Mouse (Mus musculus) ovary, postnatal 14 days (tissue): ENCODE measurements around the gene Srarp.

ENCODE experiments used
- DNase-seq: peaks from one replicate; pipeline ENCODE4 v3.0.0; 2022; ENCODE audit warnings: low spot score

Srarp gene

GRCm38 (mm10) chr4:141435974-141436373 lies at the start of gene Srarp:
TSS of gene Srarp (minus strand) at chr4:141436105.
- DNase-seq: no peak

DNA sequence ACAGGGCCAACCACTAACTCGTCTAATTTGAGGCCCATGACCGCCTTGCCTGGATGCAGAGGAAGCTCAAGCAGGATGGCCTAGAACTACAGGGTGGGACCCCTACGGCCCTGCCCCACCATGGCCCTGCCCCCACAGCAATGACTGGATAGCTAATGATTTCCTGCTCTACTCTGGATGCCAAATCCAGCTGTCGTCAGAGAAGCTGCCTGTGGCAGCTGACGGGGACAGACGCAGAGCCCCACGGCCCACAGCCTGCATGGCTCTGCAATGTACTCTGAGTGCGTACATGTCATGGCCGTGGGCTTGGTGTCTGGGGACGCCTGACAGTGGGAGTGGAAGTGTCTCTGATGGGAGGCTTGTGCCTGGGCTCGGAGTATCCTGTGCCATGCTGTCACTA lies 48.2 kb upstream of the Srarp start:
- DNase-seq: no peak

GRCm38 (mm10) chr4:141479411-141479810 lies 43.5 kb upstream of the Srarp start:
- DNase-seq: no peak

DNA sequence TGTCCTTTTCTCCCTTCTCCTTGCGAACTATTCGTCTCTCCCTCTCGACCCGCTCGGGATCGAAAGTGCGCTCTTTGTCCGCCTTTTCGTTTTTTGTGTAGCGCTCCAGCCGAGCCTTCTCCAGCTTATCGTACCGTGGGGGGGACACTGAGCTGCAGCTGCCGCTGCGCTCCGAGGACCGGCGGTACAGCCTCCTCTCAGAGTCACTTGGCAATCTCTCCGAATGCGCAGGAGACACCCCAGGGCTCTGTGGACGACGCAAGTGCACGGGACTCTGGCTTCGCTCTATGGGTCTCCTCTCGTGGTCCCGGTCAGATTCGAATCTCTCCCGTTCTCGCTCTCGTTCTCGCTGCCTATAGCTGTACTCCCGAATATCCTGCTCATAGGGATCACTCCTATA lies 42.9 kb upstream of the Srarp start:
- no peak for DNase-seq

GRCm38 (mm10) chr4:141478225-141478624 lies 42.3 kb upstream of the Srarp start:
- no peak for DNase-seq

GRCm38 (mm10) chr4:141477681-141478102 lies 41.8 kb upstream of the Srarp start:
- DNase-seq: no peak

GRCm38 (mm10) chr4:141474431-141474830 lies 38.5 kb upstream of the Srarp start:
- DNase-seq: no peak

DNA sequence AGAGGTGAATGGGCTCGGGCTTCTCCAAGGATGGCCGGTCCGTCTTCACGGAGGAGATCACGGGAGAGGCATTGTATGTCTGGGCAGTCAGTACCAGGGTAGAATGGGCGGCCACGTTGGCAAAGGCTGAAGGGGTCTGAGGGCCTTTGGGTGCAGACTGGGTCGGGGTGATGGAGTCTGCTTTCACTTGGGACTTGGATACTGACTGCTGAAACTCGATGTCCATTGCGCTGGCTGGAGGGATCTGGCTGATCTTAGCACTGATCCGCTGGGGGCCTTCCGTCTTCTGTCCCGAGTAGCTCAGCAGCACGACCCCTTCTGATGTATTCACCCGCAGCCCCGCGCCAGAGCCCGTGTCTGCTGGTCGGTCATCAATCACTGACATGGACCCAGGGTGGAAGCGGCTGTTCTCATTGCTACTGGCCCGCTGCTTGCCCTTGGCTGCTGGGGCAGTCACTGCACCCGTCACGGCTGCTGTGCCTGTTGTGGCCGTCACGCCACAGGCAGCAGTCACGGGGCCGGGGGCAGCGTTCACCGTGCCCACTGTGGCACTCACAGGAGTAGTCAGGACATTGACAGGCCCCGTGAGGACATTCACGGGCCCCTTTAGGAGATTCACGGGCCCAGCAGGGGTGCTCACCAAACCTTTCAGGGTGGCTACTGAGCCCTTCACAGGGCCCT lies 36.9 kb upstream of the Srarp start:
- no peak for DNase-seq

DNA sequence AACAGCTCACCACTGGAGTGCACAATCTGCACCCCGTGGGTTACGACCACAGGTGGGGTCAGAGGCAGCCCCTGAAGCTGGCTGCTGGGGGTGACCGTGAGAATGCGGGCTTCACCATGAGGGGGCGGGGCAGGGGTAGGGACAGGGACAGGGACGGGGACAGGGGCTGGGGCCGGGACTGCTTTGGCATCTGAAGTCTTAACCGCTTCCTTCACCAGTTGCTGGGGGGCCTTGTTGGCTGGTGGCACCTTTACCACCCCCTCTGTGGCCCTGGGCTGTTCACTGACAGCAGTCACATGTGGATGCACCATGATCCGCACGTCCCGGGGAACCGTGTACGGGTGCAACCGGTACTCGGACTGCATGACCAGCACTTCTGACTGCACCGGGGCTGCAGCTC lies 35.6 kb upstream of the Srarp start:
- DNase-seq: no peak

DNA sequence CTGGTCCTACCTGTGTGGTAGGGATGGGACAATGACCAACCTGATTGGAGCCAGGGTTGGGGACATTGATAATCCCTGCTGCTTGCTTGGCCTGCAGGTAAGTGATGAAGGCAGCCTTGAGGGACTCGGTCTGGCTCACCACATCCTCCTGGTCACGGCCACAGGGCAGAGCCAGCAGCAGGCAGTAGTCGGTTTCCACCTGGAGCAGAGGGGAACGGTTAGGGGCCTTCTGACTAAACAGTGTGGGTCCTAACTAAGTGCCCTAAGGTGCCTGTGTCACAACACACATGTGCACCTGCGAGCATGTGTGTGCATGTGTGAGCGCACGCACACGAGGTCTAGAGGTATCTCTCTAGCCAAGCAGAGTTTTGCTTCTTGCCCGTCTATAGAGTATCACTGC lies 33.4 kb upstream of the Srarp start:
- DNase-seq: no peak

GRCm38 (mm10) chr4:141468576-141468975 lies 32.7 kb upstream of the Srarp start:
- DNase-seq: no peak

DNA sequence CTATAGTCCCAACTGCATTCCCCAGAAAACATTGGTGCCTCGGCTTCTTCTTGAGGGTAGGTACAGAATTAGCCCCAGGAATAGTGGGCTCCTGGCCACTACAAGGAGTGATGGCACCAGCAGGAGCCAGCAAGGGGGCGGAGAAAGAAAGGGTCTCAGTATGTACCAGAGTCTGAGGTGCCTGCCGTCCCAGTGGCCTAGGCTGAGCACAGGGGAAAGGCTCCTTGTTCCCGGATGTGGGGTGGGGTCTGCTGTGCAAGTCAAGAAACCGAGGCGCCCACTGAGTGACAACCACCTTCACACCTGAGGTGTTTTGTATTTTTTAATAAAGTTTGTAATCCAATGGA lies 31.6 kb upstream of the Srarp start:
- DNase-seq: no peak

GRCm38 (mm10) chr4:141466844-141467580 lies 31.1 kb upstream of the Srarp start:
- DNase-seq: no peak

- no peak for DNase-seq
These were observed 30.4 kb upstream of the Srarp start for GRCm38 (mm10) chr4:141466289-141466795.

- DNase-seq: no peak
These were observed 29.8 kb upstream of the Srarp start for GRCm38 (mm10) chr4:141465512-141466288.

GRCm38 (mm10) chr4:141464722-141465121 lies 28.8 kb upstream of the Srarp start:
- no peak for DNase-seq

DNA sequence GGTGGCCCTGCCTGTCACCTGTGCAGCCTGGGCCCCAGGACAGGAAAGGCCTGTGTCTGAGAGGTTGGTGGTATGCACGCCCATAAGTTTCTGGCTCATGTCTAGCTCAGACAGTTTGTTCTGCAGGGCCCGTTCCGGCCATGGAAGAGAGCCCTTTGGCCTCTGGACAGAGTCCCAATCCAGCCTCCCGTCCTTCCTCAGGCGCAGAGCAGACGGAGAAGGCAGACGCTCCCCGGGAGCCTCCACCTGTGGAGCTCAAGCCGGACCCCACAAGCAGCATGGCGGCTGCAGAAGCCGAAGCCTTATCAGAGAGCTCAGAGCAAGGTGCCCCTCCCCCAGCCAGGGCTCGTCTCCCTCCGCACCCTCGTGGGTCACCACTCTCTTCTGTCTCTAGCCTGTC lies 27.6 kb upstream of the Srarp start:
- no peak for DNase-seq

DNA sequence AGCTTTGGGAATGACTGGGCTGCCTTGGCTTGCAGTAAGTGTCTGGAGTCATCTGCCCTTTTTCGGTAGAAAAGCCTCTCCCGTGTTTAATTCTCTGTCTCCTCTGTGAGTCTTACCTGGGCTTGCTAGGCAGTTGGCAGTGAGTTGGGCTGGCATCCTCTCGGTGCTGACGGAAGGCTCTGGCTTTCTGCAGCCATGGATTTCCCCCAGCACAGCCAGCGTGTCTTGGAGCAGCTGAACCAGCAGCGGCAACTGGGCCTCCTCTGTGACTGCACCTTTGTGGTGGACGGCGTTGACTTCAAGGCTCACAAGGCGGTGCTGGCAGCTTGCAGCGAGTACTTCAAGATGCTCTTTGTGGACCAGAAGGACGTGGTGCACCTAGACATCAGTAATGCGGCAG lies 25.7 kb upstream of the Srarp start:
- DNase-seq: no peak

GRCm38 (mm10) chr4:141461088-141461487 lies 25.2 kb upstream of the Srarp start:
- no peak for DNase-seq

DNA sequence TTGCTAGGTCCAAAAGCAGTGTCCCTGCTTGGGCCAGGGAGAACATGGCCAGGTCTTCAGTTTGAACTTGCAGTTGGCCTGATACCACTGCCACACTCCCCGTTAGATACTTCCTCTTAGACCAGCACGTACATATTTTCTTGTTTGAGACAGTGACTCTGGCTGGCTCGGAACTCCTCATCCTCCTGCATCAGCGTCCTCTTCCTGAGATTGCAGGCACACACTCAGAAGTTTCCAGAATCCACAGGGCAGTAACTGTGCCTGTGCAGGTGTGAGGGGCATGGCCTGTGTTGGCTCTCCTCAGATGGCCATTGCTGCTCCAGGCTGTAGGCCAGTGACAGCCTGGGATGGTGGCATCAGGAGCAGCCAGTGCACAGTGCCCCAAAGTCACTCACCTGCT lies 24.6 kb upstream of the Srarp start:
- no peak for DNase-seq

GRCm38 (mm10) chr4:141459766-141460165 lies 23.9 kb upstream of the Srarp start:
- DNase-seq: no peak

GRCm38 (mm10) chr4:141458888-141459287 lies 23.0 kb upstream of the Srarp start:
- DNase-seq: no peak

DNA sequence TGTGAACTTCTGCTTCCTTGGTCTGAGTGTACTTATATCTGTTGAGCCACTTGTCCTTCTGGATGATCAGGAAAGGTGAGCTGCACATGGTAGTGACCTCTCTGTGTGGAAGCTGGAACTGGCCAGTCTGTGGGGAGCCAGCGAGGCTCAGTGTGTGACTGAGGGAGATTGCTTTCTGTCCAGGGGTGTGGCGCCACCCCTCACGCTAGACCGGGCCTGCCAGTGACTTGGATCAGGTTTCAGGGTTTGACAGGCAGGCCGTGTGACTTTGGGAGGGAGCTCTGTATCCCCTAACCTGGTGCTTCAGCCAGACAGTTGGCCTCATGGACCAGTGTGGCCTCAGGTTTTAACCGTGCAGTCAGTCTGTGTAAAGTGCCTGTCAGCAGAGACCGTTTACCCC lies 22.3 kb upstream of the Srarp start:
- DNase-seq: no peak
